Mouse (Mus musculus) ES-E14 (cell line): ENCODE results near the gene Mast4. TPM values are rescaled to one million over a fixed set of nuclear protein-coding genes. Genes with fewer than 3 reads are reported as not detected.

ENCODE experiments used
- DNase-seq: peaks from one replicate; pipeline ENCODE4 v3.0.0-alpha.2; 2013; ENCODE audit warnings: low read depth, low spot score
- H3K27ac ChIP-seq: 2 replicates; pipeline ENCODE4 v1.5.1; 2012; ENCODE audit warnings: low read depth, mild to moderate bottlenecking, low read length, moderate library complexity, mixed read lengths; ENCODE audit not compliant: poor library complexity, insufficient read depth, severe bottlenecking
- H3K36me3 ChIP-seq: 2 replicates; pipeline ENCODE4 v1.6.1; 2012; ENCODE audit warnings: mild to moderate bottlenecking, low read length, moderate library complexity, mixed read lengths; ENCODE audit not compliant: control insufficient read depth, poor library complexity, insufficient read depth, severe bottlenecking
- H3K4me1 ChIP-seq, 2 experiments: fragments of 150-350 bp in 1 of 2; sonication (generic) in 1 of 2; 2 replicates each; pipeline ENCODE4 v1.6.1; 2012; ENCODE audit warnings: low read length in 2 of 2, mild to moderate bottlenecking in 1 of 2, mixed read lengths in 1 of 2; ENCODE audit not compliant: control insufficient read depth in 2 of 2, insufficient read depth in 2 of 2, poor library complexity in 1 of 2
- H3K4me3 ChIP-seq, 2 experiments: fragments of 150-350 bp in 1 of 2; sonication (generic) in 1 of 2; 2 replicates each; pipeline ENCODE4 v1.5.1; 2012; ENCODE audit warnings: low read length in 2 of 2, low read depth in 1 of 2, mild to moderate bottlenecking in 1 of 2, mixed read lengths in 1 of 2; ENCODE audit not compliant: insufficient read depth in 1 of 2, poor library complexity in 1 of 2, severe bottlenecking in 1 of 2
- H3K9ac ChIP-seq: 2 replicates; pipeline ENCODE4 v1.6.1; 2012; ENCODE audit warnings: low read depth, mild to moderate bottlenecking, low read length, mixed read lengths; ENCODE audit not compliant: poor library complexity, insufficient read depth, severe bottlenecking
- H3K9me3 ChIP-seq: fragments of 150-350 bp; sonication (generic); 2 replicates; pipeline ENCODE4 v1.6.1; 2012; ENCODE audit warnings: low read depth, mild to moderate bottlenecking, low read length; ENCODE audit not compliant: control insufficient read depth, insufficient read depth
- CHD2 ChIP-seq: IDR thresholded peaks from 2 replicates; pipeline ENCODE4 v1.6.1; 2014; ENCODE audit warnings: mild to moderate bottlenecking, low read depth, low read length, inconsistent platforms
- HCFC1 ChIP-seq: IDR thresholded peaks from 2 replicates; pipeline ENCODE4 v1.6.1; 2012; ENCODE audit warnings: low read length, inconsistent platforms, borderline replicate concordance; ENCODE audit not compliant: insufficient read depth
- MAFK ChIP-seq: IDR thresholded peaks from 2 replicates; pipeline ENCODE4 v1.6.1; 2014; ENCODE audit warnings: mild to moderate bottlenecking, low read depth, low read length, inconsistent platforms; ENCODE audit not compliant: insufficient read depth
- ZC3H11A ChIP-seq: IDR thresholded peaks from 2 replicates; pipeline ENCODE4 v1.6.1; 2012; ENCODE audit warnings: low read depth, mild to moderate bottlenecking, inconsistent platforms, low read length, borderline replicate concordance
- ZNF384 ChIP-seq: IDR thresholded peaks from 2 replicates; pipeline ENCODE4 v1.6.1; 2012; ENCODE audit warnings: low read depth, low read length, inconsistent platforms
- in situ Hi-C, 2 experiments: fragments of 600-800 bp; cut with MboI; formaldehyde crosslinking; loops; one replicate each; pipeline ENCODE4 v1.15.1; 2025; ENCODE audit warnings: low sequenced_read_pairs in 2 of 2, inconsistent platforms in 1 of 2; ENCODE audit not compliant: unreplicated experiment in 2 of 2
- total RNA-seq: library from RNA; depleted of rRNA; stranded (reverse); fragments of 300-350 nt; gene quantifications from 2 replicates; pipeline ENCODE4 v1.2.3, GENCODE M21; 2012

The Mast4 gene
- total RNA-seq, 1 experiment: 8.3 TPM

DNA sequence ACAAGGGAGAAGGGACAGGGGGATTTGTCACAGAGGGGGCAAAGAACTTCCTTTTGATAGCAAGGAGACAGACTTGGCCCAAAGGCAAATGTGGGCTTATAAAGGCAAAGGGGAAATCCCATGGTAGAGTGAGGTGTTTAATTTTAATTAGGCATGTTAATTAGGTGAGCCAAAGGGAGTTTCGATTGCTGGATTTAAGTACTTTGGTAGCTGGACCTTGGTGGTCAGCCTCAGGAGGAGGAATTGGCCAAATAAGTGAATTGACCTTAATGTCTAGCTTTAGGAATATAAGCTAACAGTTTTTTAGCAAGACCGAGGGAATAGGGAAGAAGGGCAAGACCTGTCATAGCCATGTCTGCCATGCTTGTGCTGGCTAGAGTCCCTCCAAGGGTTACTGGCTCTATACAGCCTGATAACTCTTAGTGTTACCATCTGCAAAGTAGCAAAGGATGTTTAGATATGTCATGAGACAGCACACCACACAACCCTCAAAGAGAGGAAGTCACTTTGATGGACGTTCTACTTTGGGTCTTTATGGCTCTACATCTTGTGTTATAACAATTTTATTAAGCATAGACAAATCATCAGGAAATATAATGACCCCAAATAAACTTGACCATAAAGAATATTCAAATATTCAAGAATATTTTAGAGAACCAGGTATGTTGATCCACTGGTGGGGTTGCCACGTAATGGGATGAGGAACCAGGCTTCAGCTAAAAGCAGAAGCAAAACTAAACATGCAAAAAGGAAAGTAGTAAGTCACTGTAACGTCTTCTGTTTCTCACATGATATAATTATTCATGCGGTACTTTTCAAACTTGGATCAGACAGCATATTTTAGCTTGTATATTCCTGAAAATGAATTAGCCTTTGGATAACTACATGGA is 644.9 kb downstream of the Mast4 start:
- Histone ChIP-seq H3K27ac (no peak overlapping the region), H3K4me1 (peaks cover 6 to 9% of the 10 kb centered on the region in 2 experiments; a peak in 2 of 4 replicates), H3K9ac (no peak overlapping the region), H3K36me3 (no peaks in the 10 kb centered on the region), H3K4me3 (no peak overlapping the region), H3K9me3 (no peaks in the 10 kb centered on the region)
- DNase-seq: no peak
- TF ChIP-seq CHD2 (no peak), ZC3H11A (no peak), MAFK (no peak), ZNF384 (no peak), HCFC1 (no peak)
- in situ Hi-C loops: no loop called here

DNA sequence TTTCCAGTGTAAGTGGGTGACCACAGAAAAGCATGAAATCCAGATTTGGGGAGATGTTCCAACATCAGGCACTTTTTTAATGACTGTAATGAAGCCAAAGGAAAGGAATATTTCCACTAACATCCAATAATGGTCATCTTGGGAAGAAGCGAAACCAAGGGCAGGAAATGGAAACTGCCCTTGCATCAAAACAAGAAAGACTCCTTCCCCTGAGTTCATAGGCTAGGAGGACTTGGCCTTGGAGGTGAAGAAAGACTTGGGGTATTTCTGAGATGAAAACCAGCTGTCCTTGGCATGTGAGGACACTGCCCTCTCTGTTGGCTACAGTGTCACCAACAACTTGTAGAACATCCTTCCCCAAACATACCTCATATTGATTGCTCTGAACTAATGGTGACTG is 646.2 kb downstream of the Mast4 start:
- in situ Hi-C loops: no loop called here
- Histone ChIP-seq H3K9me3 (no peaks in the 10 kb centered on the region), H3K9ac (no peak overlapping the region), H3K4me1 (peaks cover 6 to 8% of the 10 kb centered on the region in 2 experiments; a peak in 2 of 4 replicates), H3K36me3 (no peaks in the 10 kb centered on the region), H3K27ac (no peak overlapping the region), H3K4me3 (no peak overlapping the region)
- TF ChIP-seq ZC3H11A: no peak
- no peak for TF ChIP-seq CHD2
- no peak for TF ChIP-seq ZNF384
- no peak for TF ChIP-seq HCFC1
- no peak for TF ChIP-seq MAFK
- no peak for DNase-seq

DNA sequence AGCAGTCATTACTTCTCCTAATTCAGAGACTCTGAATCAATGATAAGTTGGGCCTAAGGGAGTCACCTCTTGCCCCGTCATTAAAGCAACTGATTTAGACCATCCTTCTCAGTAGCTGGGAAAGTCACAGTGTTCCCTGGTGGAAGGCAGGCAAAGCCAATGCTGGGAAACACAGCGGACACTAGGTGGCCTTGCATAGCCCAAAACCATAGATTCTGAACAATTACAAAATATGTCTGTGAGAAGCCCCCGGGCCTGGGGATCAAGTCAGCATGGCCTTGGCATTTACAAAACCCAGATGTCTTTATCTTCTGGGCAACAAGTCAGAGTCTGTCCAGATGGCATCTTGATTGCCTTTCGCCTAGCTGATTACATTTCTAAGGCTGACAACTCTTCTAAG is 649.4 kb downstream of the Mast4 start:
- no peak for DNase-seq
- TF ChIP-seq ZNF384: no peak
- TF ChIP-seq MAFK: no peak
- TF ChIP-seq HCFC1: no peak
- no peak for TF ChIP-seq CHD2
- no peak for TF ChIP-seq ZC3H11A
- in situ Hi-C loops: no loop called here

More for the DNA sequence above, 649.4 kb downstream of the Mast4 start:
- Histone ChIP-seq H3K9ac (no peak overlapping the region), H3K27ac (no peak overlapping the region), H3K9me3 (no peaks in the 10 kb centered on the region), H3K4me1 (no peaks in the 10 kb centered on the region), H3K36me3 (no peaks in the 10 kb centered on the region), H3K4me3 (no peak overlapping the region)
